Mouse (Mus musculus): ENCODE results near the gene Wdr74. TPM values are rescaled to one million over a fixed set of nuclear protein-coding genes. Genes with fewer than 3 reads are reported as not detected.
"Not testable (repeated sequence)": the region's sequence is repeated elsewhere in the genome, so short reads cannot be mapped to it uniquely, and the experiment has no call there.

Wdr74 gene
- polyA plus RNA-seq, 1 experiment from 2014 or later: 80.8 TPM

GRCm38 (mm10) chr19:8714653-8715481 lies 20.8 kb upstream of the Wdr74 start:
- no peak for DNase-seq (ENCODE audit: low spot score)
- 72% methylated on average over 10 of the region's 10 CpGs for WGBS

DNA sequence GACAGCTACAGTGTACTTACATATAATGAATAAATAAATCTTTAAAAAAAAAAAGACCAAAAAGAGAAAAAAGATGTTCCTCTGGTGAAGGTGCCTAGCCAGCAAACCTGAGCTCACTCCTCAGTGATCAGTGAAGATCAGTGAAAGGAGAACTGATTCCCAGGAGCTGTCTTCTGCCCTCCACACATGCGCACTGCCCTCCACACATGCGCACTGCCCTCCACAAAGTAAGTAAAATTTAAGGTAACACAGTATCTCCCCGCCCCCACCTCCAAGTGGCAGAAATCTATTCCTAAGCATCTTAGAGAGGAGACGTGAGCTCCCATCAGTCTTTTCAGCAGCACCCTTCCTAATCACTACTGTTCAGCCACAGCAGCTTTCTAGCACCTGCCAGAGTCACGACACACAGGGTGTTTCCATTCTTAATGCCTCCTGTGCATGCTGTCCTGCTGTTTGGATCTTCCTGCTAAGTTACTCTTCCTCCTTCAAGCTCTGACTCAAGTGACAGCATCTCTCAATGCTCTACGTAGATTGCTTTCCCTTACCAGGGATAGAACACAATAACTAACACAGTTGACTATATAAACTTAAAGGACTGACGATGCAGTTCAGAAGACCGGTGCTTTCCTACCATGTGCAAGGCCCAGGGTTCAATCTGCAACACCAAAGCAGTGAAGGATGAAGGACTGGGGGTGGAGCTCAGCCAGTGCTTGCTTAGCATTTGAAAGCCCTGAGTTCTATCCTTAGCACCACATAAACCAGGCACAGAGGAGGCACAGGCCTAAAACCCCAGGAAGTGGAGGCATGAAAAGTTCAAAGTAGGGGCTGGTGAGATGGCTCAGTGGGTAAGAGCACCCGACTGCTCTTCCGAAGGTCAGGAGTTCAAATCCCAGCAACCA lies 19.5 kb upstream of the Wdr74 start:
- WGBS: 62% methylated on average over 10 of the region's 10 CpGs
- H3K4me2 ChIP-seq (replicated peaks): no peak overlapping the region

More at GRCm38 (mm10) chr19:8714653-8715481, 20.8 kb upstream of the Wdr74 start:
- H3K36me3 ChIP-seq (replicated peaks; ENCODE audit: control insufficient read depth, insufficient read depth): peaks cover 19% of the 10 kb centered on the region
- H3K9ac ChIP-seq: no peak overlapping the region
- no peak overlapping the region; the same call in 1 of the 2 replicates for H3K4me3 ChIP-seq (replicated peaks; ENCODE audit: low read length)
- ATAC-seq (ENCODE audit: low FRiP score): no peak
- H3K27me3 ChIP-seq (ENCODE audit: control insufficient read depth, insufficient read depth, low read length): no peaks in the 10 kb centered on the region
- no peak overlapping the region for H3K27ac ChIP-seq
- no peaks in the 10 kb centered on the region for H3K9me3 ChIP-seq (ENCODE audit: control insufficient read depth, low read length)
- peaks cover 32% of the 10 kb centered on the region for H3K4me1 ChIP-seq (replicated peaks; ENCODE audit: control insufficient read depth, insufficient read depth, low read length)
- 0 out of 2 replicates have a peak overlapping the region, but pooled peaks have one; percentile 4 for H3K4me2 ChIP-seq (replicated peaks)

GRCm38 (mm10) chr19:8716767-8717475 lies 18.7 kb upstream of the Wdr74 start:
- Histone ChIP-seq H3K27ac (no peak overlapping the region), H3K4me1 (replicated peaks; ENCODE audit: control insufficient read depth, insufficient read depth, low read length) (peaks cover 23% of the 10 kb centered on the region), H3K36me3 (replicated peaks; ENCODE audit: control insufficient read depth, insufficient read depth) (0 out of 2 replicates have a peak, but pooled peaks cover 3% of the 10 kb centered on the region), H3K4me2 (replicated peaks) (no peak overlapping the region), H3K27me3 (ENCODE audit: control insufficient read depth, insufficient read depth, low read length) (no peaks in the 10 kb centered on the region), H3K9ac (no peak overlapping the region), H3K9me3 (ENCODE audit: control insufficient read depth, low read length) (no peaks in the 10 kb centered on the region), H3K4me3 (replicated peaks; ENCODE audit: low read length) (no peak overlapping the region)
- ATAC-seq (ENCODE audit: low FRiP score) (no peak), DNase-seq (ENCODE audit: low spot score) (no peak)
- WGBS: 65% methylated on average over 8 of the region's 10 CpGs

More for the DNA sequence above, 19.5 kb upstream of the Wdr74 start:
- no peak overlapping the region for H3K9ac ChIP-seq
- no peak overlapping the region for H3K27ac ChIP-seq
- ATAC-seq (ENCODE audit: low FRiP score) (no peak), DNase-seq (ENCODE audit: low spot score) (no peak)
- peaks cover 10% of the 10 kb centered on the region for H3K36me3 ChIP-seq (replicated peaks; ENCODE audit: control insufficient read depth, insufficient read depth)
- H3K4me1 ChIP-seq (replicated peaks; ENCODE audit: control insufficient read depth, insufficient read depth, low read length): peaks cover 23% of the 10 kb centered on the region
- no peaks in the 10 kb centered on the region for H3K27me3 ChIP-seq (ENCODE audit: control insufficient read depth, insufficient read depth, low read length)
- H3K4me3 ChIP-seq (replicated peaks; ENCODE audit: low read length): no peak overlapping the region
- no peaks in the 10 kb centered on the region for H3K9me3 ChIP-seq (ENCODE audit: control insufficient read depth, low read length)

DNA sequence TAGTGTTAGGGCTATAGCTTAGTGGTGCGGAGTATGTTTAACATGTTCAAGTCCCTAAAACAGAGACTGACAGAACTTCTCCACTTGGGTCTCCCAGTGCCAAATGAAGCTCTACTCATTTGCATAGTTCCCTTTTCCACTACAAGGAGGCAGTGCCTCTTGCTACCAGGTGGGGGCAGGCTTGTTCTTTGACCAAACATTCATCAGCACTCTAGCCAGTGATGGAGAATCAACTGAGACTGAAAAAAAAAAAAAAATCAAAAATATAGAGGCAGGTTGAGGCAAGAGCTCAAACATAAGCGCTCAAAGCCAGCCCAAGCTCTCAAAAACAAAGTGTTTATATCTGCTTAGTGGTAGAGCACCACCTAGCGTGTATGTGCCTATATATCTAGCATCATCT lies 17.3 kb upstream of the Wdr74 start:
- H3K9me3 ChIP-seq (ENCODE audit: control insufficient read depth, low read length): no peaks in the 10 kb centered on the region
- H3K27me3 ChIP-seq (ENCODE audit: control insufficient read depth, insufficient read depth, low read length): no peaks in the 10 kb centered on the region
- ATAC-seq (ENCODE audit: low FRiP score) (no peak), DNase-seq (ENCODE audit: low spot score) (peak; percentile 63)
- WGBS: 62% methylated on average over 3 of the region's 3 CpGs
- H3K36me3 ChIP-seq (replicated peaks; ENCODE audit: control insufficient read depth, insufficient read depth): 0 out of 2 replicates have a peak, but pooled peaks cover 3% of the 10 kb centered on the region
- no peak overlapping the region for H3K4me2 ChIP-seq (replicated peaks)
- H3K4me3 ChIP-seq (replicated peaks; ENCODE audit: low read length): no peak overlapping the region
- H3K9ac ChIP-seq: no peak overlapping the region
- H3K4me1 ChIP-seq (replicated peaks; ENCODE audit: control insufficient read depth, insufficient read depth, low read length): peaks cover 20% of the 10 kb centered on the region
- no peak overlapping the region for H3K27ac ChIP-seq

GRCm38 (mm10) chr19:8719037-8719436 lies 16.6 kb upstream of the Wdr74 start:
- ATAC-seq (ENCODE audit: low FRiP score); H3K27me3 ChIP-seq (ENCODE audit: control insufficient read depth, insufficient read depth, low read length); H3K27ac ChIP-seq; H3K9ac ChIP-seq; H3K4me3 ChIP-seq (replicated peaks; ENCODE audit: low read length); H3K36me3 ChIP-seq (replicated peaks; ENCODE audit: control insufficient read depth, insufficient read depth); H3K4me2 ChIP-seq (replicated peaks); DNase-seq (ENCODE audit: low spot score); H3K9me3 ChIP-seq (ENCODE audit: control insufficient read depth, low read length): not testable (repeated sequence)
- peaks cover 20% of the 10 kb centered on the region for H3K4me1 ChIP-seq (replicated peaks; ENCODE audit: control insufficient read depth, insufficient read depth, low read length)

GRCm38 (mm10) chr19:8721378-8721777 lies 14.2 kb upstream of the Wdr74 start:
- Histone ChIP-seq H3K27me3 (ENCODE audit: control insufficient read depth, insufficient read depth, low read length) (no peaks in the 10 kb centered on the region), H3K36me3 (replicated peaks; ENCODE audit: control insufficient read depth, insufficient read depth) (peaks cover 24% of the 10 kb centered on the region), H3K4me1 (replicated peaks; ENCODE audit: control insufficient read depth, insufficient read depth, low read length) (peaks cover 28% of the 10 kb centered on the region), H3K27ac (no peak overlapping the region), H3K4me2 (replicated peaks) (peak overlapping the region; percentile 84), H3K9ac (0 out of 2 replicates have a peak overlapping the region, but pooled peaks have one; percentile 82), H3K4me3 (replicated peaks; ENCODE audit: low read length) (peak overlapping the region; percentile 67), H3K9me3 (ENCODE audit: control insufficient read depth, low read length) (no peaks in the 10 kb centered on the region)
- 84% methylated on average over 1 of the region's 1 CpGs for WGBS
- no peak for ATAC-seq (ENCODE audit: low FRiP score)
- no peak for DNase-seq (ENCODE audit: low spot score)

DNA sequence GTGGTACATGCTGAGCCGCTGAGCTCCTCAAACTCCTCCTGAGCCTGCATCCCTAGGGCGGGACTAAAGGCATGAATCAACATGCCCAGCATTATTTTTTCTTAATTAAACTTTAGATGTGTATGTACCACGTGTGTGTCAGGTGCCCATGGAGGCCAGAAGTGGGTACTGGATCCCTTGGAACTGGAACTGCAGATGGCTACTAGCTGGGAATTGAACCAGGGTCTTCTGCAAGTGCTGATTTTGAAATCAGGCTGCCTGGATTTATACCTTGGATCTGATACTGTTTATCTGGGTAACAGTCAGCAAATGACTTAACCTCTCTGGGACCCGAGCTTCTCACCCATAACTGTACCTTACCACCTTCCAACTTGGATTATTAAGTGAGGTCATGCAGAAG lies 13.6 kb upstream of the Wdr74 start:
- H3K27me3 ChIP-seq (ENCODE audit: control insufficient read depth, insufficient read depth, low read length): no peaks in the 10 kb centered on the region
- ATAC-seq (ENCODE audit: low FRiP score) (no peak), DNase-seq (ENCODE audit: low spot score) (no peak)
- H3K4me1 ChIP-seq (replicated peaks; ENCODE audit: control insufficient read depth, insufficient read depth, low read length): peaks cover 28% of the 10 kb centered on the region
- H3K4me2 ChIP-seq (replicated peaks): peak overlapping the region; percentile 84
- WGBS: 63% methylated on average over 4 of the region's 4 CpGs
- peak overlapping the region; percentile 95 for H3K27ac ChIP-seq
- H3K4me3 ChIP-seq (replicated peaks; ENCODE audit: low read length): peak overlapping the region; percentile 67
- H3K36me3 ChIP-seq (replicated peaks; ENCODE audit: control insufficient read depth, insufficient read depth): peaks cover 31% of the 10 kb centered on the region
- H3K9me3 ChIP-seq (ENCODE audit: control insufficient read depth, low read length): no peaks in the 10 kb centered on the region
- peak overlapping the region; percentile 82 for H3K9ac ChIP-seq

DNA sequence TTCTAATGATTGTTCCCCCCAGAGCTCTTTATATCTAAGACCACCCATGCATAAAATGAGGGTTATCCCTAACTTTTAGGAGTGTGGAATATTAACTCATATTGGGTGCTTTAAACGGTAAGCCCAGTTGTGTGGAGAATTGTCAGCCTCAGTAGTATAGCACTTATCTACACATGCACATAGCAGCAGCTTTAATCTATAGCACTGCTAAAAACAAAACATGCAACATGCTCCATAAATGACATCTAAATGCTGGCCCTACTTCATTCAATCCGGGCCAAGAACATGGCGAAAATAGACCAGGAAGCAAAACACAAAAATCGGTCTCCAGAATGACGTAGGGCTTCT lies 13.1 kb upstream of the Wdr74 start:
- Histone ChIP-seq H3K9ac (peak overlapping the region; percentile 82), H3K27ac (peak overlapping the region; percentile 95), H3K36me3 (replicated peaks; ENCODE audit: control insufficient read depth, insufficient read depth) (peaks cover 33% of the 10 kb centered on the region), H3K4me1 (replicated peaks; ENCODE audit: control insufficient read depth, insufficient read depth, low read length) (peaks cover 28% of the 10 kb centered on the region), H3K4me3 (replicated peaks; ENCODE audit: low read length) (peak overlapping the region; percentile 67), H3K4me2 (replicated peaks) (peak overlapping the region; percentile 84), H3K9me3 (ENCODE audit: control insufficient read depth, low read length) (no peaks in the 10 kb centered on the region), H3K27me3 (ENCODE audit: control insufficient read depth, insufficient read depth, low read length) (no peaks in the 10 kb centered on the region)
- DNase-seq (ENCODE audit: low spot score) (no peak), ATAC-seq (ENCODE audit: low FRiP score) (peak; percentile 0; the same call in 1 of the 2 replicates)
- 2% methylated on average over 5 of the region's 5 CpGs for WGBS
